In genomic region chr13:113378980-113379410, GRCm38 (mm10) we compare ENCODE assay signal across 11 mouse cellular contexts.
DNase-seq lines count a peak whose midpoint lies in the region; ATAC-seq lines count a peak whose summit lies in the region.
"Had no signal": no experiment of that assay in that cellular context is flagged by ENCODE, and none has a peak within 500 bp of the region (broad histone marks: within the 10 kb centered on the region; RNA-seq: fewer than 3 reads in every experiment).

No protein-coding gene starts in this region.

- no peak overlapping the region for H3K27ac ChIP-seq in liver, embryonic 11.5 days (ENCODE audit: low read depth, low read length)
- H3K27ac ChIP-seq: forebrain, embryonic 12.5 days; layer of hippocampus, adult 2 months; neural tube, embryonic 13.5 days had no signal

- no peak overlapping the region for H3K4me3 ChIP-seq in liver, embryonic 11.5 days (ENCODE audit: low read depth, low read length)
- H3K4me3 ChIP-seq: forebrain, embryonic 12.5 days; layer of hippocampus, adult 2 months; neural tube, embryonic 13.5 days had no signal

- H3K36me3 ChIP-seq in liver, embryonic 11.5 days (ENCODE audit: control insufficient read depth, insufficient read depth, low read length) = no peaks in the 10 kb centered on the region
- H3K36me3 ChIP-seq: forebrain, embryonic 12.5 days; neural tube, embryonic 13.5 days had no signal

- WGBS in liver, embryonic 11.5 days = 69% methylated on average over 8 of the region's 8 CpGs

- H3K4me2 ChIP-seq in liver, embryonic 11.5 days = no peak overlapping the region
- H3K4me2 ChIP-seq: forebrain, embryonic 12.5 days; neural tube, embryonic 13.5 days had no signal

- H3K4me1 ChIP-seq in liver, embryonic 11.5 days (replicated peaks; ENCODE audit: control insufficient read depth, insufficient read depth, low read length) = no peaks in the 10 kb centered on the region
- H3K4me1 ChIP-seq: forebrain, embryonic 12.5 days; neural tube, embryonic 13.5 days had no signal

- no peaks in the 10 kb centered on the region for H3K27me3 ChIP-seq in liver, embryonic 11.5 days (replicated peaks; ENCODE audit: control insufficient read depth, insufficient read depth, low read length)
- H3K27me3 ChIP-seq: forebrain, embryonic 12.5 days; neural tube, embryonic 13.5 days had no signal

- no peak overlapping the region for H3K9ac ChIP-seq in liver, embryonic 11.5 days (ENCODE audit: low read depth, low read length)
- H3K9ac ChIP-seq: forebrain, embryonic 12.5 days; neural tube, embryonic 13.5 days had no signal

- ATAC-seq in liver, embryonic 11.5 days (replicated peaks; ENCODE audit: low FRiP score) = no peak
- ATAC-seq in common myeloid progenitor, adult 5-6 weeks (replicated peaks; ENCODE audit: low read depth, poor library complexity, severe bottlenecking) = peak; percentile 58

- no peaks in the 10 kb centered on the region for H3K9me3 ChIP-seq in liver, embryonic 11.5 days (ENCODE audit: control insufficient read depth, low read length)
- H3K9me3 ChIP-seq: forebrain, embryonic 12.5 days; neural tube, embryonic 13.5 days had no signal

- peak; percentile 22 for DNase-seq in liver, embryonic 11.5 days (ENCODE audit: low spot score)
- DNase-seq in liver = no peak
- DNase-seq in c-Kit-positive CD71-negative TER-119-negative erythroid progenitor cells, embryonic 14.5 days (ENCODE audit: low read depth) = peak; percentile 32
- DNase-seq in right cerebral cortex, postnatal 25 days = peak; percentile 16
- DNase-seq in urinary bladder, adult 18-20 months (ENCODE audit: low spot score in 2 of 2) = no peak
- no peak for DNase-seq in ovary, postnatal 10 days (ENCODE audit: low spot score)
- DNase-seq in lung, adult 18-20 months = no peak

Comparison
In these comparisons a context has a peak if more than half of its experiments do, and no peak if none do; other contexts are left out.
1. DNase-seq: peak in liver, embryonic 11.5 days (single experiment), c-Kit-positive CD71-negative TER-119-negative erythroid progenitor cells, embryonic 14.5 days (single experiment) and right cerebral cortex, postnatal 25 days (single experiment); none in liver (single experiment), urinary bladder, adult 18-20 months (0 of 2), ovary, postnatal 10 days (single experiment) and lung, adult 18-20 months (0 of 2).